Mouse (Mus musculus): Measurements from ENCODE around the gene Slc9a9. TPM values are rescaled to one million over a fixed set of nuclear protein-coding genes. Genes with fewer than 3 reads are reported as not detected.

Slc9a9 gene
- polyA plus RNA-seq, 1 experiment, result not detected

DNA sequence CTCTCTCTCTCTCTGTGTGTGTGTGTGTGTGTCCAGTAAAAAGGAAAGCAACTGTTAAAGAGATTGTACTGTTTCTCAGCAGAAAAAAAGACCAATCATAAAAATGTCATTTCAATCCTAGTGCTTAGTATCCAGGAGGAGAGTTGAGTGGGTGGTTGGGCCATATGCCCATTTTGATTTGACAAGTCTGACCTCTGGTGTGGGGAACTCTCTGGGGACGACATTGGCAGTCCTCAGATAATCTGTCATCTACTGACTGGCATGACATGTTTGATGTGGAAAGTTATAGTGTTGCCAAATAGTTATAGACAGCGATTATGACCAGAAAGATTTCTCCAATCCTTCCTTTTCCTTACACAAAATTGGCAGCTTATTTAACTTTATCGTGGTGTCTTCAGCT is 71.1 kb downstream of the Slc9a9 start:
- no peak for TF ChIP-seq GATA1 (IDR thresholded peaks at IDR 0.05; ENCODE audit: low read length)

GRCm38 (mm10) chr9:94743291-94743690 is 73.6 kb downstream of the Slc9a9 start:
- TF ChIP-seq GATA1 (IDR thresholded peaks at IDR 0.05; ENCODE audit: low read length), result no peak

- TF ChIP-seq GATA1 (IDR thresholded peaks at IDR 0.05; ENCODE audit: low read length), result no peak
Observed at GRCm38 (mm10) chr9:94748503-94748902, 78.8 kb downstream of the Slc9a9 start.

DNA sequence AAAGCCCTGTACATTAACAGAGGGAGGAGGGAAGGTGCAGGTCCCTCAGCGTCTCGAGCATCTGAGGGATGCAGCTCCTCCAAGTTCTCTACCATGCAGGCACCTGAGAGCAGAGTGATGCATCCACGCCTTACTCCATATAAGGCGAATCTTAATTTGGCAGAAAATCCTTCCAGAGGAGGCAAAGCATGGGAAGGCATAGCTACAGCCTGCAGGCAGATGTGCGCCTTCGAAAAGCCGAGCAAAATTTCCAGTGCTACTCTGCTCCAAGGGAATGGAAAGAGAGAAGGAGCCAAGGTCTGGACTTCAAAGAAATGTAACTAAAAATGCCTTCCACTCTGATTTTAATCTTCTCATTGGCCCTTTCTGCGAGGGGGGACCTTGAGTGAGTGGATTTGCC is 80.5 kb downstream of the Slc9a9 start:
- TF ChIP-seq GATA1 (IDR thresholded peaks at IDR 0.05; ENCODE audit: low read length), result no peak

DNA sequence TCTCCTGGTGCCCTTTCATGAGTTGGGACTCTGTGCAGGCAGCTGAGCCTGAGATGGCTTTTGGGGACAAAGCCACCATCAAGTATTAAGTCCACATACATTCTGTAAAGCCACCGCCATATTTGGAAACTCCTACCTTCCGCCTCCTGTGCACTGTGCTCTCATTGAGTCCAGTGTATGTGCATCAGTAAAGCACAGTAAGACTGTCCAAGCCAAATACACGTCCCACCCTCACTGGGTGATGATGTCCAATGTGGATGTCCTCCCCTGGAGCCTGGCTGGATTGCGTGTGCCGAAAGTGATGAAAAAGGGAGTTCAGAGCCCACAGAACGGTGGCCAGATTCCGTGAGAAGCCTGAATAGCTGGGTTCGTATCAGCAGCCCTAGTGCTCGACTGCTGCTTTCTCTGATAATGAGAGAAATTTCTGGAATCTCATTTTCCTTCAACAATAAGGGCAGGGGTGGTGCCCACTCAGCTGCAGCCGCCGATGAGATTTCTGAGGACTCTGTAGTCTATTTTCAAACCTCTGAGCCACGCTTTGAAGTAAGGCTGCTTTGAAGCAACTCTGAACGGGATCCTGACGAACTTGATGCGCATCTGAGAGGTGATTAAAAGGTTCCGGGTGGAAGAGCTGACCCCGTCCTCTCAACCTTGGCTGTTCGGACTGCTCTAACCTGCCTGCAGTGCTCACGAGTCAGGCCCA is 81.4 kb downstream of the Slc9a9 start:
- no peak for TF ChIP-seq GATA1 (IDR thresholded peaks at IDR 0.05; ENCODE audit: low read length)

GRCm38 (mm10) chr9:94751638-94752021 is 81.9 kb downstream of the Slc9a9 start:
- no peak for TF ChIP-seq GATA1 (IDR thresholded peaks at IDR 0.05; ENCODE audit: low read length)

GRCm38 (mm10) chr9:94752121-94752520 is 82.4 kb downstream of the Slc9a9 start:
- TF ChIP-seq GATA1 (IDR thresholded peaks at IDR 0.05; ENCODE audit: low read length), result no peak

GRCm38 (mm10) chr9:94759904-94760303 is 90.2 kb downstream of the Slc9a9 start:
- no peak for TF ChIP-seq GATA1 (IDR thresholded peaks at IDR 0.05; ENCODE audit: low read length)

GRCm38 (mm10) chr9:94768114-94768513 is 98.4 kb downstream of the Slc9a9 start:
- no peak for TF ChIP-seq GATA1 (IDR thresholded peaks at IDR 0.05; ENCODE audit: low read length)

- no peak for TF ChIP-seq GATA1 (IDR thresholded peaks at IDR 0.05; ENCODE audit: low read length)
Observed at GRCm38 (mm10) chr9:94768524-94768923, 98.8 kb downstream of the Slc9a9 start.

DNA sequence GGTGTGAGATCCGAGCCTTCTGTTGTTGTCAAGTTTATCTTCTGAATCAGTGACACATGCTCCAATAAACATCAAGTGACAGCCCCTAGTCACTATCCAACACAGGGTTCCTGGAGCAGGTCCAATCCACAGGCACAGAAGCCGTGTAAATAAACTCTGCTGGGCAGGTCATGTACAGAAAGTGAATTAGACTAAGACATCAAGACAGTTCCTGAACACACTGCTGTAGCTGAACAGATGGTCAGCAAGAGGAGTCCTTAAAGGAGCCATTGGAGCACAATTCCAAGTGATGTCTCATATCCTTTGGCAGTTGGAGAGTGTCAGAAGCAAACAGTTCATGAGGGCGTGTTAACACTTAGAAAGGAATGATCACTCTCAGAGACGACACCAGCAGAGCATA is 103.6 kb downstream of the Slc9a9 start:
- no peak for TF ChIP-seq GATA1 (IDR thresholded peaks at IDR 0.05; ENCODE audit: low read length)

DNA sequence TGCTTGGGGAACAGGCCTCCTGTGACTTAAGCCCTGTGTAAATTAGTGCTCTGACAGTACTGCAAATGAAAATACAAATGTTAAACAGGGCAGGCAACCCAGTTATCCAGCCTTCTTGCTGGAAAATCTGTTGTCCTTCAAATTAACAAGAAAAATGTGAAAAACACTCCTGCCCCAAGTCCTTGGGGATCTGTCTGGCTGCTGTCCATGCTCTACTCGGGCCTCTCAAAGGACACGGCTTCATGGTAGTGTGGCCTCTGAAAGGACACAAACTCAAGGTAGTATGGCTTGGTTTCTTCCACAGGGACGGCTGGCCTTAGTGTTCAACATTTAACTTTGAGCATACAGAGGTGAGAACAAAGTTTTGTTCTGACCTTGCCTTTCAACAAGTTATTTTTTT is 118.6 kb downstream of the Slc9a9 start:
- no peak for TF ChIP-seq GATA1 (IDR thresholded peaks at IDR 0.05; ENCODE audit: low read length)

DNA sequence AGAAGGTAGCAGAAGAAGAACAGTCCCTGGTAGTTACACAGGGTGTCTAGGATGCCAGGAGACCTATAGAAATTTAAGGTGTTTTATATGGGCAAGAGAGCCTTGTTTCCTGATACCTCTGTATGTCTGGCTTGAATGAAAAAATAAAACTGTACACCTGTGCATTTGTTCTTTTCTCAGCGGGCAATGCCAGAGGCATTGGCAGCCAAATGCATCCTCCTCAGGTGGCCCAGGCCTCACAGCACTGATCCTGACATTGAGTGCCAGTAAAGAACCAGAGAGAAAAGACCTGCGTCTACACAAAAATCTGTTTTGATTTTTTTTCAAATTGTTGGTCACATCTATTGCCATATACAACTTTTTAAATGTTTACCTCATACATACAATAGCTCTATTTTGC is 121.3 kb downstream of the Slc9a9 start:
- TF ChIP-seq GATA1 (IDR thresholded peaks at IDR 0.05; ENCODE audit: low read length), result no peak

GRCm38 (mm10) chr9:94803073-94803472 is 133.4 kb downstream of the Slc9a9 start:
- TF ChIP-seq GATA1 (IDR thresholded peaks at IDR 0.05; ENCODE audit: low read length), result no peak

DNA sequence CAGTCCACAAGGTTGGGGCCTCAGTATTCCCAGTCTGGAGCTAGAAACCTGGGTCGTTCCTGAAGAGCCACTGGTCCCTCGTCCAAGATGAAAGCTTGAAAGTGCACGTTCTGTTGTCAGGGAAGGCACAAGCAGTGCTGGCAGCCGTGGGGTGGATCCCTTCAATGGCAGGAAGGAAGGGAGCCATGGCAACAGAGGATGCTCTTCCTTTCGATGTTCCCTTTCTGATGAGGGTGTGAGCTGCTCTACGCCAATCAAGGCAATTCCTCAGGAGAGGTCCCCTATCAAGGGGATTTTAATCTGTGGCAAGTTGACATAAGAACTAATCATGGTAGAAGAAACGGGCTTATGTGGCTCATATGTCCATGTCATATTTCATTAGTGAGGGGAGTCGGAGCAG is 135.8 kb downstream of the Slc9a9 start:
- no peak for TF ChIP-seq GATA1 (IDR thresholded peaks at IDR 0.05; ENCODE audit: low read length)

DNA sequence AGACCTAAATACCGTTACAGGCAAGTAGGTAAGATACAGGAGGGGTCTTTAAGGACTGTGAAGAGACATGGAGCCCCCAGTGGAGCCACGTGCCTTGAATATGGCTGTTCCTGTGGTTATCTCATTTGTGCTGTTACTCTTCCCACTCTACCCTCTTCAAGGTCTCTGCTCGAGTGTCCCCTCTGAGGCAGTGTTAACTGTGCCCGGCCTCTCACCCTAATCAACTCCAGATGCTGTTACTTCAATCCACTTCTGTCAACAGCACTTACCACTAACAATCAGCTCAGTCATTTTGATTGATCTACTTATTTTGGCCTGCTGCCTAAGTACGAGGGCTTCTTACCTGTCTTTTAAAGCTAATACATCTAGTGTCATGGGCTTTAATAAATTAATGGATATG is 145.8 kb downstream of the Slc9a9 start:
- no peak for TF ChIP-seq GATA1 (IDR thresholded peaks at IDR 0.05; ENCODE audit: low read length)

DNA sequence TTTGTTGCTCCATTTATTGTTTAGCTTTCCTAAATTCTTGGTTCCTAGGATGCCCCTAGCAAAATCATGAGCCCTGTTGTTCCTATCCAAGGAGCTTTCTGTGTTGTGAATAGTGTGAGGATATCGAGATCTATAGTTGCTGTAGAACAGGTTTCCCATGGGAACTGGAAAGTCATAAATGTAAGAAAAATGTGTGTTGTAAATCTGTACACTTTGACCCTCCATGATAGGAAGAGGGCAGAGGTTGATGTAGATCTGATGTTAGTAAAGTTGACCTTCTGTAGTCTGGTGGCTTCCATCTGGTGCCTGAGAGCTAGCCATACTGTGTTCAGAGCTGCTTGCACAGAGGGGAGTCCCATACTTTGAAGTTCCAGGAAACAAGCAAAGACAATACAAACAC is 151.6 kb downstream of the Slc9a9 start:
- no peak for TF ChIP-seq GATA1 (IDR thresholded peaks at IDR 0.05; ENCODE audit: low read length)

- no peak for TF ChIP-seq GATA1 (IDR thresholded peaks at IDR 0.05; ENCODE audit: low read length)
Observed at GRCm38 (mm10) chr9:94833836-94834235, 164.1 kb downstream of the Slc9a9 start.

Data from G1E-ER4 (cell line).